Mouse (Mus musculus): ENCODE measurements around the gene C77080. TPM values are rescaled to one million over a fixed set of nuclear protein-coding genes. Genes with fewer than 3 reads are reported as not detected.
A peak's percentile ranks its signal among the peaks of the same experiment; 100 is the strongest.
"Not testable (repeated sequence)": the region's sequence is repeated elsewhere in the genome, so short reads cannot be mapped to it uniquely, and the experiment has no call there.

Gene C77080
- total RNA-seq, 2 experiments from 2014 or later = 0.25 TPM; not detected in 1

DNA sequence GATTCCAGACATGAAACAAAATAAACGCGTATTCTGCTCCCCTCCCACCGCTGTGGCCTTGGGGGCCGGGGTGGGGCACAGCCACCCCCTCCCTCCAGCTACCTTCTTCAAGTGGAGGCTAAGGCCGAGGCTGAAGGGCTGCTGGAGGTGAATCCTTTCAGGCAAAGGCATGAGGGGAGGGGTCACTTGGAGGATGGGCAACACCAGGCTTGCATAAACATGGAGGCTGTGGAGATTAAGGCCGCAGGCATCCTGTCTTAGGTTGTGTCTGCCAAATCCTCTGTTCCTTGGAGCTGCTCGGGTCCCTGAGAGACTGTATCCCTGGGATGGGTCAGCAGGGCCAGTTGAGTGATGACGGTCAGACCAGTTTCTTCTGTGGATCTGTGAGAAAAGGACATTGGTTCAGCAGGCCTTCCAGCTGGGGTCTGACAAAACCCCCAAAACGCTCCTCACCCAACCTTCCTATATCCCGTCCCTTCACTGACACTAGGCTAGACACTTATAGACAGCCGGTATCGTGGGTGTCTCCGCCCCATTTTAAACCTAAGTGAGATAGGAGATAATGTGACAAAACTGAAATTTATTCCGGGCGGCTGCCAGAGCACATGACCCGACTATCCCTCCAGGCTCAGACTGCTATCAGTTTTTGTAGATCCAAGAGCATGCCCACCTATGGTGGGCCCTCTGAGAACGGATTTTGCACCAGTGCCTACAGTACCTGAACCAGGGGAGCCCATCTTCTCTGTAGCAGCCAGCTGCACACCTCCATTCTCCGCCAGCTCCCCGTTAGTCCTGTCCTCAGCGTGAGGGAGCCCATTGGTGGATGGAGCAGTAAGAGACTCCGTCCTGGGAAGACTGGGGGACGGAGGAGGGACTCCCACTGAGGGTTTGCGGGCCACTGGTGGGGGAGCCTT lies 39.9 kb downstream of the C77080 start:
- ATAC-seq (replicated peaks; ENCODE audit: poor library complexity) = peak; percentile 26; the same call in 1 of the 2 replicates

DNA sequence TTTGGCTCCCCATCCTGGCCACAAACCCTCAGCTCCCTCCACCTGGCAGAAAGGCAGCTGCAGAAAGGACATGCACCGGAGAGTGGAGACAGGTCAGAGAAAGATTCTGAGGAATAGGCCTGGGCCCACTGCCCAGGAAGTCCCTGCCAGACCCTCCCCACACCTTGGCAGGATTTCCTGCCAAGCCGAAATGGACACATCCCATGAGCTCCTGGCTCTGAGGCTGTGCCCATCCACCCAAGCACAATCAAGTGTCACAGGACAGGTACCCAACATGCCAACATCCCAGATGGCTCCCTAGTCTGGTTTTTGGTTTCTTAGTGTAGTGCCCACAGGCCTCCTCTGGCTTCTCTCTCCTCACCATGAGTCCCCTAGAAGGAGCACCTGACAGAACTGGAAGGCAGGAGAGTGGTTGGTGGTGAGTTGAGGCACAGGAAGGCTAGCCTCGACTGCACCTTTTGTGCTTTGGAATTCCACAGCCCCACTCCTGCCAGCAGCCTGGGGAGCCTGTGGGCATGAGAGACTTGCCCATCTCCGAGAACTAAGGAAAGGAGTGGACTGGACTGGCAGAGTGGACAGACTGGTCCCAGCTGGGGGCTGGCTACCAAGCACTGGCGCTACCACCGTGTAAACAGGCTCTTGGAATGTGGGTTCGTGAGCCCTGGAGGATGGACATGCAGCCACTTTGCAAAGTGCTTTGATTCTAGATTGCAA lies 40.7 kb downstream of the C77080 start:
- ATAC-seq (replicated peaks; ENCODE audit: poor library complexity) = no peak

DNA sequence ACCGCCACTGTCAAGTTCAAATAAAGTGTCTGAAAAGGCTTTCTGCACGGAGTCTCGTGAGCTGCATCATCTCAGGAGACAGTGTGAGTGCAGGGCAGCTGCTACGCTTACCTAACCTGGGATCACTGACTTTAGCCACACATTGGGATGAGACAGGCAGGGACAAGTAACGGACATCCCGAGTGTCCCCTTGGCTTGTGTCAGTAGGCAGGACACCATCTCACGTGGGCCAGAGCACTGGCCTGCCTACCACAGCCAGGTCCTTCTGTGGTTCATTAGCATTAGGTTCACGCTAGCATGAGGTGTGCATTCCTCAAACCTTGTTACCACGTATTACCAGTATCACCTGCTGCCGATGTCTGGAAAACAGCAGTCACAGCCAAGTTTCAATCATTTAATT lies 42.0 kb downstream of the C77080 start:
- ATAC-seq (replicated peaks; ENCODE audit: poor library complexity) = no peak

DNA sequence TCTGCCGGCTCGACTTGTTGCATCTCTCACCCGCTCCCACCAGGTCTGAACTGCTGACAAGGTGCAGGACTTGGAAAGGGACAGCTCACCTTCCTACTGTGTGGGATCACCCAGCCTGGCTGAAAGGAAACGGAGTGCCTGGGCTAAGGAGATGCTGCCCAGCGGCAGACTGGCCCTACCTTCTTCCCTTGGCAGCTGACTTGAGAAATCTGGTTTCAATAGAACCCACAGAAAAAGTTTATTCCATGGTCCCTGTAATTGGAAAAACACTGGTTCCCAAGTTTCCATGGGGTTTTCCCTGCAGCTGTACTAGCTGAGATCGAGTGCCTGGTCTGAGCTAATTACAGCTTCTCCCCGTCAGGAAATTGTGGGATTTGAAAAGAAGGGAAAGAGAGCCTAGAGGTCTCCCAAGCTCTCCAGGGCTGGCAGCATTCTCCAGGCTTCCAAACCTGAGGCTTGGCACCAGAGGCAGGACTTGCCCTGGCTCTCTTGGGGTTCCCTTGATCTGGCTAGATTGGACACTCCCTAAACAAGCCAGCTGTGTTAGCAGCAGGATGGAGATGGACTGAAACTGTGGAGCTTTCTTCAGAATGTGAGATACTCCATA lies 42.5 kb downstream of the C77080 start:
- ATAC-seq (replicated peaks; ENCODE audit: poor library complexity) = no peak

DNA sequence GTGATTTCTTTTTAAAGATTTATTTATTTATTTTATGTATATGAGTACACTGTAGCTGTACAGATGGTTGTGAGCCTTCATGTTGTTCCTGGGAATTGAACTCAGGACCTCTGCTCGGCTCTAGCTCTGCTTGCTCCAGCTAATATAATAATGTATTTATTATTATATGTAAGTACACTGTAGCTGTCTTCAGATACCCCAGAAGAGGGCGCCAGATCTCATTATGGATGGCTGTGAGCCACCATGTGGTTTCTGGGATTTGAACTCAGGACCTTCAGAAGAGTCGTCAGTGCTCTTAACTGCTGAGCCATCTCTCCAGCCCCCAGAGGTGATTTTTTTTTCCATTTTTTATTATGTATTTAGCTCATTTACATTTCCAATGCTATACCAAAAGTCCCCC lies 48.7 kb downstream of the C77080 start:
- not testable (repeated sequence) for ATAC-seq (replicated peaks; ENCODE audit: poor library complexity)

DNA sequence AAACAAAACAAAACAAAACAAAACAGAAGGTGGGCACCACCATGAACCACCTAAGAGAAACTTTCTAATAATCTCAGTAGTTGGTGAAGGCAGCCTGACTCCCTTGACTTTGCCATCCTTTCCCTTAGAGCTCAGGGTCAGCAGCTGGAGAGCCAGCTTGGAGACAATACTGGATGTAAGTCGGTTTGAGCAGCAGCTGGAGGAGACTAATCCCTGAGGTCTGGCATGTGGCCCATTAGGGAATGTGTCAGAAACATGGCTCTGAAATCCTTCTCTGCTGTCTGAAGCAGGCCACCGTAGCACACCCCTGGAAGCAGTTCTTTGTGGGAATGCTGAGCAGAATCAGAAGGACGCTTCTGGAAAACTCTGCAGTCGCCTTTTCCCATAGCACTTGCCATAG lies 49.7 kb downstream of the C77080 start:
- no peak for ATAC-seq (replicated peaks; ENCODE audit: poor library complexity)

DNA sequence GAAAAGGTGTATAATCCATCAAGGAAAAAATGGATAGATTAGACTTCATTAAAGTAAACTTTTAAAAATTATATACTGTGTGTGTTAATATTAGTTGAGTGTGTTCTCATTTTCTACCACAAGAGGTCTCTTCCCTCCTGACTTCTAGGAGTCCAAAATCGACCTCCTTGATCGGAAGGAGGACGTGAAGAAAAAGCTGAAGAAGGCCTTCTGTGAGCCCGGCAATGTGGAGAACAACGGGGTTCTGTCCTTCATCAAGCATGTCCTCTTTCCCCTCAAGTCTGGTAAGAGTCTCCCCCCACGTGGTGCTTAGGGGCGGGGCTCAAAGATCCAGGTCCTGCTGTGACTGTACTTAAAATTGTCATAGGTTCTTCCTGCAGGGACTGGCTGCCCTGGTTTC lies 51.7 kb downstream of the C77080 start:
- peak; percentile 52 for ATAC-seq (replicated peaks; ENCODE audit: poor library complexity)

DNA sequence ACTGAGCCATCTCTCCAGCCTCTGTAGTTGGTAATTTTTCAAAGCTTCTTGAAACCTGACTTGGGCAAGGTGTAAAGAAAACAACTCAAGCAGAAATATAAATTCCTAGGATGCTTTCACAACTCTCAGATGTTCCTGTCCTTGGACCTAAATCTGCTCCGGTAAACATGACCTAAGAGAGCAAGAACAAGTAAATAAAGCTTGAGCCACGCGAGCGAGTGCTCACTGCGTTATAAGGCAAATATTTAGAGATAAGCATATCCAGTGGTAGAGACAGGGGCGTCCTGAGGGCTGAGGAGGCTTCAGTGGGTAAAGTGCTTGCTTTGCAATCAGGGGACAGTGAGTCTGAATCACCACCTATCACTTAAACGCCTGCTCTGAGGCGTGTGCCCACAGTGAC lies 54.4 kb downstream of the C77080 start:
- ATAC-seq (replicated peaks; ENCODE audit: poor library complexity) = no peak

DNA sequence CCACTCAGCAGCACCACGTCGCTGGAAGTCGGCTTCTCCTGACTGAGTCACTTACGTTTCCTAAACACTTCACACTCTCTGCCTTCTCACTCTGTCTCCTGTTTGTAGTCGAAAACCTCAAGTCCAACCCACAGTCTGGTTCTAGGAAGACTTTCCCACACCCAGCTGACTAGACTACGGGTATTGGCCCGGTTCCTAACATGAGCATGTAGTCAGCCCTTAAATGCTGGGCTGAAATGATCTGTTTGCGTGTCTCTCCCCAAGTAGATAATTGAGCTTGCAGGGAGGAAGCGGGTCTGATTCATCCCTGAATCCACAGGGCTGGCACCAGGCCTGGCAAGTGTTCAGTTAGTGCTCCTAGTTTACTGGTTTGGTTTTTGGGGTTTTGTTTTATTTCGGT lies 56.5 kb downstream of the C77080 start:
- ATAC-seq (replicated peaks; ENCODE audit: poor library complexity) = no peak

DNA sequence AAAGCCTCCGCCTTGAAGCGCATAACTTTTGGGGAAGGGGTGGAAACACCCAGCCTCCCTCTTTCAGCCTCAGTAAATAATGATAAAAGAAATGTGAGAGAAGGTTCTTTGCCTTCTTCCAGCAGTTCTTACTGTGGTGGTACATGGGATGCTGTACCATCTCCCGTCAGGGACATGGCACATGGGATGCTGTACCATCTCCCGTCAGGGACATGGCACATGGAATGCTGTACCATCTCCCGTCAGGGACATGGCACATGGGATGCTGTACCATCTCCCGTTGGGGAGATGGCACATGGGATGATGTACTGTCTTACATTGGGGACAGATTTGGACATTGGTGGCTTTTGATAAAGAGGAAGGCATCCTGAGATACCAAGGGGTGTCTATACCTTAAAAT lies 63.7 kb downstream of the C77080 start:
- ATAC-seq (replicated peaks; ENCODE audit: poor library complexity) = no peak

DNA sequence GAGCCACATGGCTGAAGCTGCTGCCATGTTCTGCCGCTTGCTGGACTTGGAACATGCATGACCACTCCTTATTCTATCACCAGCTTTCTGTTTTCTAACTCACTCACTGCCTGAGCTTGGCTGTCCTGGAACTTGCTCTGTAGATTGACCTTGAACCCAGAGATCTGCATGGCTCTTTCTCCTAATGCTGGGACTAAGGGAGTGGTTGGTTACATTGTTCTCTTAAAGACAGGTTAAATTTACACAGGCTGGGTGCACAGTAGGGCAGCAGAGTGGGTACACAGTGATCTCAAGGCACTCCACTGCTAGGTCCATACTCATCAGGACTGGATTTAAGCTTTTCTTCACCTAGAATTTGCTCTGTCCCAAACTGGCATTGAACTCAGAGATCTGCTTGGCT lies 66.9 kb downstream of the C77080 start:
- no peak for ATAC-seq (replicated peaks; ENCODE audit: poor library complexity)

DNA sequence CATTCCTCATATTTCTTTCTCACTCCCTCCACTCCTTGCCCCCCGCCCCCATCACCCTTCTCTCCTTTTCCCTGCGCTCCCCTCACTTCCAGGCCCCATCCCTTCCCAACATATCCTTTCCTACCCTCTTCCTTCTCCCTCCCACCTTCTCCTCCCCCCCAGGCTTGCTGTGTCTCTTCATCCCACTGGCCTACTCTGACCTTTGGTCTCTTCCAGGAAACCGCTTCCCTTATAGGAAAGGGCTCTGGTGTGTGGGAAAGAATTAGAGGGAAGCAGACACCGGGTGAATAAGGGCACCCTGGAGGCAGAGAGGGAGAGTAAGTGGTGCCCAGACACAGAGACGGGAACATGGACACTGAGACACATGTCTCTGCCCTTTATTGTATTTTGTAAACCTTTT lies 69.5 kb downstream of the C77080 start:
- no peak for ATAC-seq (replicated peaks; ENCODE audit: poor library complexity)

DNA sequence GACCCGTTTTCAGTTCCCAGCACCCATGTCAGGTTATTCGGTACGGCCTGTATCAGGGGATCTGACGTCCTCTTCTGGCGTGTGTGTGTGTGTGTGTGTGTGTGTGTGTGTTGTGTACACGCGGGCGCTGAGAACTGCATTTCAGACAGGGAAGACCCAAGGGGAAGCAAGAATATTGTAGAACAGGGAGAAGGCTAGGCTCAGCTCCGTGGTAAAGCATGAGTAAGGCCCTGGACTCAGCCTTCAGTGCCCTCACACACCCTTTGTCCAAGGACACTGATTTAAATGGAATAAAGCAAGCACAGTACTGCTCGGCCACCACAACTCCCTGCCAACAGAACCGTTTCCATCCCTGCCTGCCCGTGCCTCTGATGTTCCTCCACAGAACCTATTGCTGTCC lies 70.7 kb downstream of the C77080 start:
- ATAC-seq (replicated peaks; ENCODE audit: poor library complexity) = peak; percentile 3; the same call in 1 of the 2 replicates

DNA sequence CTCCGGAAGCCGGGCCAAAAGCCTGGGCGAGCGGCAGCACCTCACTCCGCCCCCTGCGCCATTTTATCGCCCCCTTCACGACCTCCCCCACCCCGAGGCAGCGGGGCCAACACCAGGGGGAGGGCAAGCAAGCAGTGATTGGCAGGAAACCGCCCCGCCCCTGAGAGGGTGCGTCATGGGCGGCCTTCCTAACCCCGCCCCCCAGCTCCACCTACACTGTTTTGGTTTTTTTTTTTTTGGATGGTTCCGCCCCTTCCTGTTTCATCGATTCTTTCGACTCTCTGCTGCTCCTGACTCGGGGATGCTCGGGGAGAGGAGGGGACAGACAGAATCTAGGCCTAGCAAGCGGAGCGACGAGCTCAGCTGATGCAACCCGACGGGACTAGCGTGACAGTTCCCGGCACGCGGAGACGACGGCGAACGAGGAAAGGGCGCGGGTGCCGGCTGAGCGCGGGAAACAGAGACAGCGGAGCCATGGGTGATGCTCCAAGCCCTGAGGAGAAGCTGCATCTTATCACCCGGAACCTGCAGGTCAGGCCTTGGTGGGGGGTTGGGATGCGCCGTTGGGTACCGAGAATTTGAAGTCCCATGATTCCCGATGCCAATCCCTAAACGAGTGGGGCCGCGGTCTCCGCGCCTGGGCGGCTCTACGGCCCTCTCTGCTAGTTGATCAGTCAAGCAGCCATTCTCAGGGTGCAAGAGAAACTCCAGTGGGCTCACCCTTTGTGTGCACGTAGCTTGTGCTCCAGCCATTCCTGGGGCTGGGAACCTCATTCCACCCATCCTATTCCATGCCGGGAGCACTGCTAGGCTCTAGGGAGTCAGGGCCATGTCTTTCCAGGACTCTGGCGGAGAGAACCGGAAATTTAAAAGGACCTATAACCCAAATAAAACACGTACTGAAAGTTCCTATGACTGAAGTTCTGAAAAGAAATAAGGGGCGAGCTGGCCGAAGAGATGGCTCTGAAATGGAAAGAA lies 71.4 kb downstream of the C77080 start, which contains the start of the genes S100pbp and Yars:
TSS of gene S100pbp (minus strand) at position 186 of the 978 bp plus-strand sequence.
TSS of gene Yars (plus strand) at position 219 of the 978 bp plus-strand sequence.
- ATAC-seq (replicated peaks; ENCODE audit: poor library complexity) = peak; percentile 93

DNA sequence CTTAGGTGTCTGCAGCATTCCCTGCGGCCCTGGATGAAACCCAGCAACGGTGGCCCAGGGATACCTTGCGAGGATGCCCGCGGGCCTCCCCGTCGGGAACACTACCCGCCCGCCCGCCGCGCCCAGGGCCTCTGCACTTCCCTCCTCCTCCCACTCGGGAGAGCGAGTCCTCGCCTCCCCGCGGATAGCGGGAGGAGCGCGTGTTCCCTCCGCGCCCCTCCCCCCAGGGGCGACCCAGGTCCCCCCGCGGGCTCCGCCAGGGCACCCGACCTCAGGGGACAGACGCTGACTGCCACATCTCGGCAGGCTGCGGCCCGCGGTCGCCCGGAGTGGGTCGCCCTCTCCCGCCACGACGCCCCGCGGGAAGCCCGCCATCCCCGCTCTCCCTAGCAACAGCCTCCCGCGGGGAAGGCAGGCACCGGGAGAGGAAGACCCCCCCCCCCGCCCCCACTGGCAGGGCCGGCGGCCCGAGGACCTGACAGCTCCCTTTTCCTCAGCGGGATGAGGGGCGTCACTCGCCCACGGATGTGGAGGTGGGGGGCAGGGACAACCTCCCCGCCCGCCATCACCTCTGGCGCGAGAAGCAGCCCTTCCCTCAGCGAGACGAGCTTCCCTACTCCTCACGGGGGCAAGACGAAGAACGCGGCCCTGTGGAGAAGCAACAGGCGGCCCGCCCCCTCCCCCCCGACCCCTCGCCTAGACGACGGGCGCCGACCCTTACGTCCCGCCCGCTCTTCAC lies 72.2 kb downstream of the C77080 start:
- no peak for ATAC-seq (replicated peaks; ENCODE audit: poor library complexity)

DNA sequence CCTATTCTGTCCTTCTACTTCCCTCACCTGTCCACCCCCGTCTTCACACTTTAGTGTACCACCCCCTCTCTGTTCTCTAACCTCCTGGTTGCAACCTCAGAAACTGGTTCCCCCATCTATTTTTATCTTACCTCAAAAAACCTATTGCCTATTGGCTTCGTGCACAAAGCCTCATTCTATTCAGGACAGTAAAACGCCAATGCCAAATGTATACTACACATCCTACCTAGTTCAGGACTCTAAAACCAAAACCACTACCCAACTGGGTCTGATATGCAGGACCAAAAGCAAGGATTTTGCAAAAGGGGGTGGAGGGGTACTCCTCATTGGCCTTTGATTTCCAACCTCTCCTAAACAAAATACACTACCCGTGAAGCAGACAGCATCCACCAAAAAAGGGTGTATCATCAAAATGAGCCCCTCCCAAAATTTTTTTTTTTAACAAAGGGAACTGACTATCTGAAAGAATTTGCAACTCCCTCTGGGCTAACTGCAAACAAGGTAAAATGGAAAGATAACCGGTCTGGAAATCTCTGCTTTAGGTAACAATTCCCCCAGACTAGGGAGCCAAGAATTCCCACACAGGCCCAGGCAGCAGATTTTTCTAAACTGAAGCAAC lies 73.1 kb downstream of the C77080 start:
- no peak for ATAC-seq (replicated peaks; ENCODE audit: poor library complexity)

DNA sequence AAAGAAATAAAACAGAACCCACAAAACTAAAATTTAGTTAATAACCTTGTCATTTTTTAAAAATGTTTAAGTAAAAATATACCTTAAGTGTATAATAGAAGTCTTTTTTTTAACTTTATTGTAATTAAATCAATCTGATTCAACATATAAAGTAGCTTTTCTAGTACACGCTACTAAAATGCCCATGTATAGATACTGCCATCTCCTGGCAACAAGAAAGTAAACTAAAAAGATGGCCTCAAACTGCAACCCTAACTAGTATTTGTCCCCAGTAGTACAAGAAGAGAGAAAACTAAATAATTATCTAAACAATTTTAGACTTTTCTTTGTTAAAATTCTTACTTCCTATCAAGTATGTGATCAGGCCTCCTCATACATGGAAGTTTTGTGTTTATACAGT lies 81.6 kb downstream of the C77080 start:
- ATAC-seq (replicated peaks; ENCODE audit: poor library complexity) = 0 out of 2 replicates have a peak, but pooled peaks have one; percentile 39

DNA sequence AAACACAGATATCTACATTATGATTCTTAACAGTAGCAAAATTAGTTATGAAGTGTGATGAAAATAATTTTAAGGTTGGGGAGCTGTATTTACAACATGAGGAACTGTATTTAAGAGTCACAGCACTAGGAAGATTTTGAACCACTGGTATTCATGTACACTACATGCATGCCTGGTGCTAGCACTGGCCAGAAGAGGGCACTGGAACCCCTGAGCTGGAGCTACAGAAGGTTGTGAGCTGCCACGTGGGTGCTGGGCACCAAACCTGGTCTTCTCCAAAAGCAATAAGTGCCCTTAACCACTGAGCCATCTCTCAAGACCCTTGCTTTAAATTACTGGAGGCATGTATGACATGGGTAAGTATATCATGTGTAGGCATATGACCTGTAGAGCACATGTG lies 88.7 kb downstream of the C77080 start:
- ATAC-seq (replicated peaks; ENCODE audit: poor library complexity) = no peak

Data from megakaryocyte progenitor cell, adult 5-6 weeks (primary cell).